Mouse (Mus musculus): ENCODE results near the gene Cdh26. TPM values are rescaled to one million over a fixed set of nuclear protein-coding genes. Genes with fewer than 3 reads are reported as not detected.

Gene Cdh26
- polyA plus RNA-seq, 1 experiment = 0.08 TPM

GRCm38 (mm10) chr2:178414261-178415149, 15.8 kb upstream of the Cdh26 start, which contains the start of the genes Ppp1r3d and Fam217b:
Gene Ppp1r3d, minus strand, starts transcription at chr2:178414472.
Gene Fam217b, plus strand, starts transcription at chr2:178414524.
- peak; percentile 73 for DNase-seq
- no peaks in the 10 kb centered on the region for H3K36me3 ChIP-seq (ENCODE audit: control insufficient read depth, insufficient read depth, low read length)
- under 1% methylated on average over 74 of the region's 74 CpGs for WGBS
- H3K27me3 ChIP-seq (replicated peaks; ENCODE audit: control insufficient read depth, insufficient read depth, low read length) = no peaks in the 10 kb centered on the region
- H3K4me3 ChIP-seq (ENCODE audit: insufficient read depth, low read depth, low read length) = peak within 1 kb of the TSS; percentile 70
- 0 out of 2 replicates have a peak, but pooled peaks cover 3% of the 10 kb centered on the region for H3K4me1 ChIP-seq (ENCODE audit: control insufficient read depth, insufficient read depth, low read length)
- TF ChIP-seq CTCF (conservative IDR thresholded peaks at IDR 0.05; ENCODE audit: insufficient read depth, insufficient read length, low read depth, low read length) (0 out of 2 replicates have a peak, but pooled peaks have one; percentile 1), POLR2A (IDR thresholded peaks at IDR 0.05; ENCODE audit: low read depth, low read length) (no peak)
- peak within 1 kb of the TSS; percentile 18; the same call in 1 of the 2 replicates for H3K27ac ChIP-seq (ENCODE audit: insufficient read depth, low read depth, low read length)

GRCm38 (mm10) chr2:178415150-178415448, 15.2 kb upstream of the Cdh26 start:
- Histone ChIP-seq H3K36me3 (ENCODE audit: control insufficient read depth, insufficient read depth, low read length) (no peaks in the 10 kb centered on the region), H3K27me3 (replicated peaks; ENCODE audit: control insufficient read depth, insufficient read depth, low read length) (no peaks in the 10 kb centered on the region), H3K4me3 (ENCODE audit: insufficient read depth, low read depth, low read length) (peak overlapping the region; percentile 70; the same call in 1 of the 2 replicates), H3K4me1 (ENCODE audit: control insufficient read depth, insufficient read depth, low read length) (0 out of 2 replicates have a peak, but pooled peaks cover 3% of the 10 kb centered on the region), H3K27ac (ENCODE audit: insufficient read depth, low read depth, low read length) (no peak overlapping the region)
- TF ChIP-seq CTCF (conservative IDR thresholded peaks at IDR 0.05; ENCODE audit: insufficient read depth, insufficient read length, low read depth, low read length) (no peak), POLR2A (IDR thresholded peaks at IDR 0.05; ENCODE audit: low read depth, low read length) (no peak)
- DNase-seq = no peak
- 9% methylated on average over 3 of the region's 3 CpGs for WGBS

- no peak overlapping the region for H3K4me3 ChIP-seq (ENCODE audit: insufficient read depth, low read depth, low read length)
- no peak for TF ChIP-seq CTCF (conservative IDR thresholded peaks at IDR 0.05; ENCODE audit: insufficient read depth, insufficient read length, low read depth, low read length)
- no peak for TF ChIP-seq POLR2A (IDR thresholded peaks at IDR 0.05; ENCODE audit: low read depth, low read length)
- H3K4me1 ChIP-seq (ENCODE audit: control insufficient read depth, insufficient read depth, low read length) = 0 out of 2 replicates have a peak, but pooled peaks cover 3% of the 10 kb centered on the region
- no peaks in the 10 kb centered on the region for H3K36me3 ChIP-seq (ENCODE audit: control insufficient read depth, insufficient read depth, low read length)
- 65% methylated on average over 13 of the region's 13 CpGs for WGBS
- DNase-seq = no peak
- H3K27ac ChIP-seq (ENCODE audit: insufficient read depth, low read depth, low read length) = no peak overlapping the region
- no peaks in the 10 kb centered on the region for H3K27me3 ChIP-seq (replicated peaks; ENCODE audit: control insufficient read depth, insufficient read depth, low read length)
Observed at GRCm38 (mm10) chr2:178416427-178416826, 13.9 kb upstream of the Cdh26 start.

- Histone ChIP-seq H3K36me3 (ENCODE audit: control insufficient read depth, insufficient read depth, low read length) (no peaks in the 10 kb centered on the region), H3K4me1 (ENCODE audit: control insufficient read depth, insufficient read depth, low read length) (0 out of 2 replicates have a peak, but pooled peaks cover 3% of the 10 kb centered on the region), H3K27ac (ENCODE audit: insufficient read depth, low read depth, low read length) (no peak overlapping the region), H3K27me3 (replicated peaks; ENCODE audit: control insufficient read depth, insufficient read depth, low read length) (no peaks in the 10 kb centered on the region), H3K4me3 (ENCODE audit: insufficient read depth, low read depth, low read length) (no peak overlapping the region)
- no peak for TF ChIP-seq POLR2A (IDR thresholded peaks at IDR 0.05; ENCODE audit: low read depth, low read length)
- no peak for TF ChIP-seq CTCF (conservative IDR thresholded peaks at IDR 0.05; ENCODE audit: insufficient read depth, insufficient read length, low read depth, low read length)
- DNase-seq = no peak
- WGBS = 87% methylated on average over 4 of the region's 4 CpGs
Observed at GRCm38 (mm10) chr2:178416970-178417369, 13.4 kb upstream of the Cdh26 start.

- Histone ChIP-seq H3K27me3 (replicated peaks; ENCODE audit: control insufficient read depth, insufficient read depth, low read length) (no peaks in the 10 kb centered on the region), H3K27ac (ENCODE audit: insufficient read depth, low read depth, low read length) (no peak overlapping the region), H3K4me3 (ENCODE audit: insufficient read depth, low read depth, low read length) (no peak overlapping the region), H3K36me3 (ENCODE audit: control insufficient read depth, insufficient read depth, low read length) (no peaks in the 10 kb centered on the region), H3K4me1 (ENCODE audit: control insufficient read depth, insufficient read depth, low read length) (no peaks in the 10 kb centered on the region)
- no peak for DNase-seq
- WGBS = 86% methylated on average over 9 of the region's 9 CpGs
- no peak for TF ChIP-seq CTCF (conservative IDR thresholded peaks at IDR 0.05; ENCODE audit: insufficient read depth, insufficient read length, low read depth, low read length)
- TF ChIP-seq POLR2A (IDR thresholded peaks at IDR 0.05; ENCODE audit: low read depth, low read length) = no peak
Observed at GRCm38 (mm10) chr2:178420576-178420975, 9.8 kb upstream of the Cdh26 start.

GRCm38 (mm10) chr2:178421603-178422002, 8.7 kb upstream of the Cdh26 start:
- WGBS = 68% methylated on average over 6 of the region's 6 CpGs
- TF ChIP-seq POLR2A (IDR thresholded peaks at IDR 0.05; ENCODE audit: low read depth, low read length) = no peak
- no peak for TF ChIP-seq CTCF (conservative IDR thresholded peaks at IDR 0.05; ENCODE audit: insufficient read depth, insufficient read length, low read depth, low read length)
- H3K4me1 ChIP-seq (ENCODE audit: control insufficient read depth, insufficient read depth, low read length) = no peaks in the 10 kb centered on the region
- no peaks in the 10 kb centered on the region for H3K36me3 ChIP-seq (ENCODE audit: control insufficient read depth, insufficient read depth, low read length)
- no peak overlapping the region for H3K27ac ChIP-seq (ENCODE audit: insufficient read depth, low read depth, low read length)
- no peak for DNase-seq
- no peaks in the 10 kb centered on the region for H3K27me3 ChIP-seq (replicated peaks; ENCODE audit: control insufficient read depth, insufficient read depth, low read length)
- no peak overlapping the region for H3K4me3 ChIP-seq (ENCODE audit: insufficient read depth, low read depth, low read length)

GRCm38 (mm10) chr2:178422186-178422585, 8.1 kb upstream of the Cdh26 start:
- WGBS = 36% methylated on average over 3 of the region's 3 CpGs
- Histone ChIP-seq H3K4me3 (ENCODE audit: insufficient read depth, low read depth, low read length) (no peak overlapping the region), H3K27me3 (replicated peaks; ENCODE audit: control insufficient read depth, insufficient read depth, low read length) (no peaks in the 10 kb centered on the region), H3K27ac (ENCODE audit: insufficient read depth, low read depth, low read length) (no peak overlapping the region), H3K4me1 (ENCODE audit: control insufficient read depth, insufficient read depth, low read length) (no peaks in the 10 kb centered on the region), H3K36me3 (ENCODE audit: control insufficient read depth, insufficient read depth, low read length) (no peaks in the 10 kb centered on the region)
- DNase-seq = no peak
- TF ChIP-seq POLR2A (IDR thresholded peaks at IDR 0.05; ENCODE audit: low read depth, low read length) (no peak), CTCF (conservative IDR thresholded peaks at IDR 0.05; ENCODE audit: insufficient read depth, insufficient read length, low read depth, low read length) (no peak)

All from kidney, adult 2 months (tissue).